8 mouse cellular contexts compared by ENCODE assay signal in the genomic region with DNA sequence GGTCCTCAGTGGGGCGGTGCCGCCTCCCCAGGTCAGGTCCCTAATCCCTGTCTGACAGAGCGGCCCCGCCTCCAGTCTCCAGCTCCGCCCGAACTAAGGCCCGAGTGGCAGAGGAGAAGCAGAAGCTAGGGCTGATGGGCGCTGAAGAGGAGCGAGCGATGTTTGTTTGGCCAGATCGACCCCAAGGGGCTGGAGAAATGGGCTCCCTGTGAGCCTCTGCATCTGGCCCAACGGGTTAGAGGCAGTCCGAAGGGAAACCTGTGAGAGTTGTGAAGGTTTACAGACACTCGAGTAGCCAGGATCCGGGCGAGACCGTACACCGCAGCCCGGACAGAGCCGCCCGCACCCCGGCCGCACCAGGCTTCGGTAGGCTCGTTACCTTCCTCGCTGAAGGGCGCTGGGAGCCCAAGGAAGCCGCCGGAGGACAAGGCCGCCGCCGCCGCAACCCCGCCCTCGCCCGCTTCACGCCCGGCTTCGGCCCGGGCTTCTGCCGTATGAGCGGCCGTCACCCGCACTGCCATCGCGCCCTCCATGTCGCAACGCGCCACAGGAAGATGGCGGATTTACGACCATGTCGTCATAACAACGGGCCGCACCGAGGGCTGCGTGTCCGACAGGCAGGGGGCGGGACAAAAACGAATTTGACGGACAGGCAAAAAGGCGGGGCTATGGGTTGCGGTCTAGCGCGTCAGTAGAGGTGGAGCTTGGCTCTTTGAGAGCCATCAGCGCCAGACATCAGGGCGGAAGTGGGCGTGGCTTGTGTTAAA. TPM values are rescaled to one million over a fixed set of nuclear protein-coding genes. Genes with fewer than 3 reads are reported as not detected.
DNase-seq lines count a peak whose midpoint lies in the region; ATAC-seq lines count a peak whose summit lies in the region.

No protein-coding gene starts in this region.

- H3K4me2 ChIP-seq in heart, embryonic 13.5 days, result peak overlapping the region; percentile 80
- peak overlapping the region; percentile 85 for H3K4me2 ChIP-seq in liver, embryonic 12.5 days
- peak overlapping the region; percentile 69 for H3K4me2 ChIP-seq in stomach, embryonic 15.5 days

- H3K9me3 ChIP-seq in heart, embryonic 13.5 days, result no peaks in the 10 kb centered on the region
- no peaks in the 10 kb centered on the region for H3K9me3 ChIP-seq in liver, embryonic 12.5 days (replicated peaks)
- H3K9me3 ChIP-seq in stomach, embryonic 15.5 days, result no peaks in the 10 kb centered on the region

- no peaks in the 10 kb centered on the region for H3K27me3 ChIP-seq in heart, embryonic 13.5 days (replicated peaks)
- no peaks in the 10 kb centered on the region for H3K27me3 ChIP-seq in liver, embryonic 12.5 days (replicated peaks)
- no peaks in the 10 kb centered on the region for H3K27me3 ChIP-seq in stomach, embryonic 15.5 days (replicated peaks)

- peaks cover 20% of the 10 kb centered on the region for H3K4me1 ChIP-seq in heart, embryonic 13.5 days
- peaks cover 28% of the 10 kb centered on the region for H3K4me1 ChIP-seq in liver, embryonic 12.5 days
- peaks cover 15% of the 10 kb centered on the region for H3K4me1 ChIP-seq in stomach, embryonic 15.5 days

- peak overlapping the region; percentile 97 for H3K27ac ChIP-seq in heart, embryonic 13.5 days (replicated peaks)
- H3K27ac ChIP-seq in liver, embryonic 12.5 days, result peak overlapping the region; percentile 99
- peak overlapping the region; percentile 99 for H3K27ac ChIP-seq in stomach, embryonic 15.5 days

- ATAC-seq in erythroid progenitor cell, adult 5-6 weeks (replicated peaks; ENCODE audit: low FRiP score, poor library complexity, severe bottlenecking), result peak; percentile 91
- ATAC-seq in heart, embryonic 13.5 days (ENCODE audit: extremely low read depth, insufficient number of reproducible peaks, low FRiP score, low TSS enrichment), result peak; percentile 94
- ATAC-seq in liver, embryonic 12.5 days, result peak; percentile 94
- peak; percentile 94 for ATAC-seq in stomach, embryonic 15.5 days (ENCODE audit: insufficient read depth, low FRiP score, low read depth)

- peaks cover 19% of the 10 kb centered on the region for H3K36me3 ChIP-seq in heart, embryonic 13.5 days
- peaks cover 19% of the 10 kb centered on the region for H3K36me3 ChIP-seq in liver, embryonic 12.5 days
- peaks cover 10% of the 10 kb centered on the region for H3K36me3 ChIP-seq in stomach, embryonic 15.5 days

- H3K4me3 ChIP-seq in heart, embryonic 13.5 days, result peak overlapping the region; percentile 87
- H3K4me3 ChIP-seq in liver, embryonic 12.5 days, result peak overlapping the region; percentile 83
- peak overlapping the region; percentile 93 for H3K4me3 ChIP-seq in stomach, embryonic 15.5 days (replicated peaks)

- DNase-seq in CD4-positive helper T cell, adult 2 months (ENCODE audit: low read depth, low spot score), result peak; percentile 99
- peak; percentile 97 for DNase-seq in brain, embryonic 18.5 days (ENCODE audit: low read depth, low spot score)
- peak; percentile 100 for DNase-seq in kidney, postnatal 10 days
- DNase-seq in natural killer cell, adult 2 months (ENCODE audit: low spot score in 2 of 2), result peak; percentile 100

- 1% methylated on average over 67 of the region's 67 CpGs for WGBS in heart, embryonic 13.5 days
- WGBS in liver, embryonic 12.5 days (ENCODE audit: insufficient replicate concordance), result under 1% methylated on average over 67 of the region's 67 CpGs
- under 1% methylated on average over 67 of the region's 67 CpGs for WGBS in stomach, embryonic 15.5 days

- H3K9ac ChIP-seq in heart, embryonic 13.5 days, result peak overlapping the region; percentile 95
- peak overlapping the region; percentile 95 for H3K9ac ChIP-seq in liver, embryonic 12.5 days
- H3K9ac ChIP-seq in stomach, embryonic 15.5 days, result peak overlapping the region; percentile 97

RNA-seq across cellular contexts. Expression of gene Dnase1l2, which starts 12.0 kb away (rescaled TPM):
- 4.6 and 9.0 TPM in 2 replicates for total RNA-seq in erythroid progenitor cell, adult 5-6 weeks (2015; ENCODE audit: low replicate concordance)
- 1.2 and 4.0 TPM in 2 replicates for total RNA-seq in erythroid progenitor cell, adult 5-6 weeks (2017; ENCODE audit: low replicate concordance)
- polyA plus RNA-seq in heart, embryonic 13.5 days (2015; fragmentation: Nextera tagmentation; extraction: Ambion mirVana), result 1.5 and 1.7 TPM in 2 replicates
- 0.70 and 0.96 TPM in 2 replicates for polyA plus RNA-seq in liver, embryonic 12.5 days (2016; fragmentation: Nextera tagmentation; extraction: Ambion mirVana)
- polyA plus RNA-seq in stomach, embryonic 15.5 days (2015; fragmentation: Nextera tagmentation; extraction: Ambion mirVana), result 2.7 and 4.6 TPM in 2 replicates

RNA-seq across cellular contexts. Expression of gene E4f1, which starts 15.2 kb away (rescaled TPM):
- total RNA-seq in erythroid progenitor cell, adult 5-6 weeks (2015; ENCODE audit: low replicate concordance), result 34.8 and 64.5 TPM in 2 replicates
- total RNA-seq in erythroid progenitor cell, adult 5-6 weeks (2017; ENCODE audit: low replicate concordance), result 24.8 and 28.7 TPM in 2 replicates
- polyA plus RNA-seq in heart, embryonic 13.5 days (2015; fragmentation: Nextera tagmentation; extraction: Ambion mirVana), result 24.5 and 25.9 TPM in 2 replicates
- polyA plus RNA-seq in liver, embryonic 12.5 days (2016; fragmentation: Nextera tagmentation; extraction: Ambion mirVana), result 19.2 and 20.7 TPM in 2 replicates
- 30.8 and 33.7 TPM in 2 replicates for polyA plus RNA-seq in stomach, embryonic 15.5 days (2015; fragmentation: Nextera tagmentation; extraction: Ambion mirVana)

RNA-seq across cellular contexts. Expression of gene Pgp, which starts 15.3 kb away (rescaled TPM):
- total RNA-seq in erythroid progenitor cell, adult 5-6 weeks (2015; ENCODE audit: low replicate concordance), result 28.1 and 48.6 TPM in 2 replicates
- 35.8 and 43.4 TPM in 2 replicates for total RNA-seq in erythroid progenitor cell, adult 5-6 weeks (2017; ENCODE audit: low replicate concordance)
- 61.3 and 66.8 TPM in 2 replicates for polyA plus RNA-seq in heart, embryonic 13.5 days (2015; fragmentation: Nextera tagmentation; extraction: Ambion mirVana)
- 99.5 and 101 TPM in 2 replicates for polyA plus RNA-seq in liver, embryonic 12.5 days (2016; fragmentation: Nextera tagmentation; extraction: Ambion mirVana)
- polyA plus RNA-seq in stomach, embryonic 15.5 days (2015; fragmentation: Nextera tagmentation; extraction: Ambion mirVana), result 64.6 and 65.3 TPM in 2 replicates

RNA-seq across cellular contexts. Expression of gene Bricd5, which starts 18.7 kb away (rescaled TPM):
- total RNA-seq in erythroid progenitor cell, adult 5-6 weeks (2015; ENCODE audit: low replicate concordance), result not detected in 2 replicates
- 2.1 TPM in 1 of 2 replicates, not detected in the other for total RNA-seq in erythroid progenitor cell, adult 5-6 weeks (2017; ENCODE audit: low replicate concordance)
- 0.27 TPM in 1 of 2 replicates, not detected in the other for polyA plus RNA-seq in heart, embryonic 13.5 days (2015; fragmentation: Nextera tagmentation; extraction: Ambion mirVana)
- 0.18 TPM in 1 of 2 replicates, not detected in the other for polyA plus RNA-seq in liver, embryonic 12.5 days (2016; fragmentation: Nextera tagmentation; extraction: Ambion mirVana)
- polyA plus RNA-seq in stomach, embryonic 15.5 days (2015; fragmentation: Nextera tagmentation; extraction: Ambion mirVana), result 0.31 TPM in 1 of 2 replicates, not detected in the other

RNA-seq across cellular contexts. Expression of gene Mlst8, which starts 23.9 kb away (rescaled TPM):
- 6.5 and 27.7 TPM in 2 replicates for total RNA-seq in erythroid progenitor cell, adult 5-6 weeks (2015; ENCODE audit: low replicate concordance)
- 16.8 and 20.5 TPM in 2 replicates for total RNA-seq in erythroid progenitor cell, adult 5-6 weeks (2017; ENCODE audit: low replicate concordance)
- 18.1 TPM in 2 replicates for polyA plus RNA-seq in heart, embryonic 13.5 days (2015; fragmentation: Nextera tagmentation; extraction: Ambion mirVana)
- polyA plus RNA-seq in liver, embryonic 12.5 days (2016; fragmentation: Nextera tagmentation; extraction: Ambion mirVana), result 17.2 and 19.4 TPM in 2 replicates
- polyA plus RNA-seq in stomach, embryonic 15.5 days (2015; fragmentation: Nextera tagmentation; extraction: Ambion mirVana), result 25.0 and 30.5 TPM in 2 replicates

Comparison
In these comparisons a context has a peak if more than half of its experiments do, and no peak if none do; other contexts are left out.
1. Peak in every context shown above with its lines: DNase-seq, ATAC-seq, H3K4me3 ChIP-seq and H3K27ac ChIP-seq.